Mouse (Mus musculus) forebrain, embryonic 11.5 days (tissue): Measurements from ENCODE around the gene Diaph3. TPM values are rescaled to one million over a fixed set of nuclear protein-coding genes. Genes with fewer than 3 reads are reported as not detected.
A peak's percentile ranks its signal among the peaks of the same experiment; 100 is the strongest.

Experiments
- ATAC-seq: fragments of 200-750 bp; cut with Nextera tagmentation; replicated peaks from 2 replicates; pipeline ENCODE4 v1.8.0; 2017; ENCODE audit warnings: moderate TSS enrichment; ENCODE audit not compliant: low FRiP score
- DNase-seq: peaks from one replicate; pipeline ENCODE4 v3.0.0-alpha.2; 2017; ENCODE audit warnings: low spot score
- H3K27ac ChIP-seq: fragments of 300-500 bp; sonication (generic); 2 replicates; pipeline ENCODE4 v1.5.1; 2014; ENCODE audit warnings: low read depth, low read length
- H3K27me3 ChIP-seq: fragments of 300-500 bp; sonication (generic); 2 replicates; pipeline ENCODE4 v1.6.1; 2014; ENCODE audit warnings: mild to moderate bottlenecking, low read length, mixed read lengths; ENCODE audit not compliant: control insufficient read depth, insufficient read depth
- H3K36me3 ChIP-seq: fragments of 300-500 bp; sonication (generic); 2 replicates; pipeline ENCODE4 v1.6.1; 2014; ENCODE audit warnings: mild to moderate bottlenecking, low read length, moderate library complexity, mixed read lengths; ENCODE audit not compliant: control insufficient read depth, insufficient read depth
- H3K4me1 ChIP-seq: fragments of 300-500 bp; sonication (generic); replicated peaks from 2 replicates; pipeline ENCODE4 v1.6.1; 2014; ENCODE audit warnings: low read length, mixed read lengths; ENCODE audit not compliant: control insufficient read depth, insufficient read depth
- H3K4me2 ChIP-seq: fragments of 300-500 bp; sonication (generic); 2 replicates; pipeline ENCODE4 v1.6.1; 2014; ENCODE audit warnings: low read depth, mild to moderate bottlenecking, low read length, moderate library complexity, mixed read lengths; ENCODE audit not compliant: severe bottlenecking
- H3K4me3 ChIP-seq: fragments of 300-500 bp; sonication (generic); 2 replicates; pipeline ENCODE4 v1.5.1; 2014; ENCODE audit warnings: low read depth, low read length
- H3K9ac ChIP-seq: fragments of 300-500 bp; sonication (generic); 2 replicates; pipeline ENCODE4 v1.6.1; 2014; ENCODE audit warnings: low read length
- H3K9me3 ChIP-seq: fragments of 300-500 bp; sonication (generic); 2 replicates; pipeline ENCODE4 v1.6.1; 2016; ENCODE audit warnings: low read length, mixed read lengths; ENCODE audit not compliant: control insufficient read depth
- WGBS: fragments of 180-500 bp; shearing (Covaris S2); extraction: QIAGEN DNeasy Blood & Tissue Kit; methylation state at CpG from one replicate; pipeline ENCODE4 v1.1.7; 2014; 5-methylcytosine and 5-hydroxymethylcytosine counted together
- polyA plus RNA-seq: library from polyadenylated mRNA; unstranded; fragments of >200 nt; fragmentation: Nextera tagmentation; extraction: Ambion mirVana; gene quantifications from 2 replicates; pipeline ENCODE4 v1.2.1, GENCODE M21; 2014

Gene Diaph3
- polyA plus RNA-seq, 1 experiment from 2014 or later = 14.9 TPM

GRCm38 (mm10) chr14:86937953-86938352 lies 203.1 kb downstream of the Diaph3 start:
- Histone ChIP-seq H3K27me3 (no peaks in the 10 kb centered on the region), H3K36me3 (no peaks in the 10 kb centered on the region), H3K4me3 (no peak overlapping the region), H3K9ac (no peak overlapping the region), H3K27ac (no peak overlapping the region), H3K4me1 (no peaks in the 10 kb centered on the region), H3K9me3 (no peaks in the 10 kb centered on the region), H3K4me2 (no peak overlapping the region)
- DNase-seq (no peak), ATAC-seq (peak; percentile 61; the same call in 1 of the 2 replicates)
- 79% methylated on average over 2 of the region's 2 CpGs for WGBS

GRCm38 (mm10) chr14:86936424-86936823 lies 204.6 kb downstream of the Diaph3 start:
- ATAC-seq = no peak

GRCm38 (mm10) chr14:86930763-86931162 lies 210.3 kb downstream of the Diaph3 start:
- Histone ChIP-seq H3K36me3 (no peaks in the 10 kb centered on the region), H3K4me3 (no peak overlapping the region)
- no peak for ATAC-seq

More at GRCm38 (mm10) chr14:86936424-86936823, 204.6 kb downstream of the Diaph3 start:
- no peak overlapping the region for H3K9ac ChIP-seq
- no peaks in the 10 kb centered on the region for H3K27me3 ChIP-seq
- H3K9me3 ChIP-seq = no peaks in the 10 kb centered on the region
- WGBS = 75% methylated on average over 3 of the region's 3 CpGs
- H3K36me3 ChIP-seq = no peaks in the 10 kb centered on the region
- no peak overlapping the region for H3K4me2 ChIP-seq
- H3K4me3 ChIP-seq = no peak overlapping the region
- H3K27ac ChIP-seq = no peak overlapping the region
- no peaks in the 10 kb centered on the region for H3K4me1 ChIP-seq
- no peak for DNase-seq

DNA sequence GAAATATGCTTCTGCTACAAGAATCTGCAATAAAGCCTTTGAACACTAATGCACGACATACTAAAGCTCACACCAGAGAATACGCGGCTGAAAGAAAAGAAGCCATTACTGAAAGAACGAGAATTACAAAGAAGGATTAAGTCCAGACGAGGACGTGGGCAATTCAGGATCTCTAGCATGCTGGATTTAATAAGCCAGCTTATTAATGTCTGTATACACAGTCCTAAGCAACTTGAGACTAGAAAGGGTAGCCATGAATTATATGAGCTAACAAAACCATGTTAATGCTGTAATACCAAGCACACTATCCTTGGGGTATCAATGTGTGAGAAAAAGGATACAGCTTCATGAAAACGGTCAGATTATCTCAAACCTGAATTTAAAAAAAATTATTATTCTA lies 214.2 kb downstream of the Diaph3 start:
- no peak for DNase-seq
- Histone ChIP-seq H3K4me2 (no peak overlapping the region), H3K9ac (no peak overlapping the region), H3K27ac (no peak overlapping the region), H3K4me3 (no peak overlapping the region), H3K4me1 (no peaks in the 10 kb centered on the region; the same call in 1 of the 2 replicates), H3K27me3 (no peaks in the 10 kb centered on the region), H3K36me3 (no peaks in the 10 kb centered on the region), H3K9me3 (no peaks in the 10 kb centered on the region)
- peak; percentile 55 for ATAC-seq
- 28% methylated on average over 7 of the region's 7 CpGs for WGBS

More at GRCm38 (mm10) chr14:86930763-86931162, 210.3 kb downstream of the Diaph3 start:
- no peaks in the 10 kb centered on the region; the same call in 1 of the 2 replicates for H3K4me1 ChIP-seq
- H3K4me2 ChIP-seq = no peak overlapping the region
- H3K27me3 ChIP-seq = no peaks in the 10 kb centered on the region
- no peak overlapping the region for H3K27ac ChIP-seq
- no peak for DNase-seq
- no peaks in the 10 kb centered on the region for H3K9me3 ChIP-seq
- H3K9ac ChIP-seq = no peak overlapping the region
- 79% methylated on average over 4 of the region's 4 CpGs for WGBS

DNA sequence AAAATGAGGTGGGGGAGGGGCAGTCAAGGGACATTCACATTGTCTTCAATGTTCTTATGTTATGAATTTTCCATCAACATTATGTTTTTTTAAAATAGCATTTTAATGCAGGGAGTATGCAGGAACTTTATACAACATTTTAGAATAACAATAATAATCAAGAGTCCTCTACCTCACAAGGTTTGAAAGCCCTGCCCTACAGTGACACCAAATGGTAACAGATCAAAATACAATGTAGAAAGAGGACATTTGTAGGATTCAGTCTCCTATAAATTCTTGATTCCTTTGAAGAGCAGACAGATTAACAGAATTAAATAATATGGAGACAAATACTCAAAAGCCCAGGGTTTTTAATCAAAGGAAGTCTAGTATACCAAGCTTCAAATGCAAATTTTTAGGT lies 242.1 kb downstream of the Diaph3 start:
- H3K9ac ChIP-seq = no peak overlapping the region
- no peaks in the 10 kb centered on the region for H3K27me3 ChIP-seq
- DNase-seq (no peak), ATAC-seq (no peak)
- no peaks in the 10 kb centered on the region for H3K9me3 ChIP-seq
- H3K4me1 ChIP-seq = no peaks in the 10 kb centered on the region
- H3K4me3 ChIP-seq = no peak overlapping the region
- no peak overlapping the region for H3K4me2 ChIP-seq
- no peak overlapping the region for H3K27ac ChIP-seq
- H3K36me3 ChIP-seq = no peaks in the 10 kb centered on the region

DNA sequence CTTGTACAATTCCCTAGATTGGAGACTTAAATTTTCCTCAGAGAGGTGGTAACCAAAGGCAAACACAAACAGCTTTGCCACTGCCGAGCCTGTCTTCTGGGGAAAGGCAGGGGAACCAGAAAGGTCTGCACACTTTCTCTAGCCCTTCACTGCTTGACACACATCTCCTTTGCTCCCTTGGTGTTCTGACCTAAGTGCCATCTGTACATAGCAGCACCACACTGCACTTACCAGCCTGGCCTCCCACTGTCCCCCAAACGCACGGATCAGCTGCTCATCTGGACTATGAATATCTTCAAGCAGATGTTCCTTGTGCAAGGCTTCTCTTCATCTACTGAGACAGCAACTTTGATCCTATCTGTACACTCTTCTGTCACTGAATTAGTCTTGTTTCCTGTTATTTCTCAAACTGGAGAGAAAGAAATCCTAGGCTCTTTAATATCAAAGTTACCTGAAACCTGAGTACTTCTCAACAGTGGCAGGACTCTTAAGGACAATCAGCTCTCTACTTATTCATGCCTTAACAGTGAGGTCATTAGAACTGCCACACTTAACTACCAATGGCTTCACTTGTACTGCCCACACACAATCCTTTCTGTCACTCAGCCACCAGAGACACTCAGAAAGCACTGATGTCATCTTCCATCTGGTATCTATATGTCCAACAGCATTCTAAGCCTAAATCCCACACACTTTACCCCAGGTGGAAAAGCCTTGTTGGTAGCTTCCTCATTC lies 251.8 kb downstream of the Diaph3 start:
- 80% methylated on average over 3 of the region's 3 CpGs for WGBS
- Histone ChIP-seq H3K9ac (no peak overlapping the region), H3K4me3 (no peak overlapping the region), H3K4me1 (no peaks in the 10 kb centered on the region), H3K27me3 (no peaks in the 10 kb centered on the region), H3K4me2 (no peak overlapping the region), H3K36me3 (no peaks in the 10 kb centered on the region), H3K9me3 (no peaks in the 10 kb centered on the region), H3K27ac (no peak overlapping the region)
- no peak for ATAC-seq
- no peak for DNase-seq

DNA sequence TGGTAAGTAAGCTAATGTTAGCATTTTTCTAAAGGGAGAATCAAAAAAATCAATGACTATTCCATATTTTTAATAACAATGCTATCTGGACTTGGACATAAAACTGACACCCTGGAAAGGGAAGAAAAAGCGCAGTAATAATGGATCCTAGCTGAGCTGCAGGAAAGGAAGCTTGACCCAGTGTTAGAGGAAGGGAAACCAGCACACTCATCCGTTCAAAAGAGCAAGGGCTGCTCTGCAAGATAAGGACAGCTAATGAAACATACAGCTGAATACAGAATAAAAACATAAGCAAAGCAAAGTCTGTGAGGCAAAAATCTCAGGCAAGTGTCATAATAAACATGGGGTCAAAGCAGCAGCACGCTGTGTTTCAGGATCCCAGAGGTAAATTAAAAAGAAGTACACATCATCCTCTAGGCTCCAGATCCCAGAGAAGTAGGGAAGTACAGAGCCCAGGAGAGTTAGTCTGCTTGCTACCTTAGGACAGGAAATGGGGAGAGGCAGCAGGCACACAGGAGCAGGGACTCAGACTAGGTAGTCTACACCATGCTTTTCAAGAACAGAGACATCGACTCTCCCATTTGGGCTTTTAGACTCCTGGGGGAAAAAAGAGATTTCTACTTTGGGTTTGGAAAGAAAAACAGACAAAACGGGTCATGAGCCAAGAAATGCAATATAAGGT lies 255.5 kb downstream of the Diaph3 start:
- Histone ChIP-seq H3K4me3 (no peak overlapping the region), H3K27ac (no peak overlapping the region), H3K9ac (no peak overlapping the region), H3K4me2 (no peak overlapping the region), H3K4me1 (no peaks in the 10 kb centered on the region), H3K36me3 (no peaks in the 10 kb centered on the region), H3K27me3 (no peaks in the 10 kb centered on the region), H3K9me3 (no peaks in the 10 kb centered on the region)
- no peak for ATAC-seq
- no peak for DNase-seq
- WGBS = 85% methylated on average over 5 of the region's 5 CpGs

GRCm38 (mm10) chr14:86869536-86869935 lies 271.5 kb downstream of the Diaph3 start:
- ATAC-seq (0 out of 2 replicates have a peak, but pooled peaks have one; percentile 67), DNase-seq (peak; percentile 60)
- Histone ChIP-seq H3K4me3 (no peak overlapping the region), H3K36me3 (no peaks in the 10 kb centered on the region), H3K4me1 (no peaks in the 10 kb centered on the region), H3K9ac (no peak overlapping the region), H3K9me3 (no peaks in the 10 kb centered on the region), H3K4me2 (no peak overlapping the region), H3K27ac (no peak overlapping the region), H3K27me3 (no peaks in the 10 kb centered on the region)
- WGBS = 88% methylated on average over 5 of the region's 5 CpGs
